Mouse (Mus musculus) megakaryocyte-erythroid progenitor cell, adult 5-6 weeks (primary cell): ENCODE measurements at regions not wholly inside any gene's neighbourhood (a gene's known extent, or its start where the extent isn't known, plus 50 kb on each side); places are given as distances from the start of the nearest gene placed in this dataset.

ENCODE experiments used
- ATAC-seq: replicated peaks from 2 replicates; pipeline ENCODE4 v1.8.0; 2016; ENCODE audit warnings: mild to moderate bottlenecking, inconsistent platforms; ENCODE audit not compliant: severe bottlenecking, poor library complexity, low FRiP score, low TSS enrichment

DNA sequence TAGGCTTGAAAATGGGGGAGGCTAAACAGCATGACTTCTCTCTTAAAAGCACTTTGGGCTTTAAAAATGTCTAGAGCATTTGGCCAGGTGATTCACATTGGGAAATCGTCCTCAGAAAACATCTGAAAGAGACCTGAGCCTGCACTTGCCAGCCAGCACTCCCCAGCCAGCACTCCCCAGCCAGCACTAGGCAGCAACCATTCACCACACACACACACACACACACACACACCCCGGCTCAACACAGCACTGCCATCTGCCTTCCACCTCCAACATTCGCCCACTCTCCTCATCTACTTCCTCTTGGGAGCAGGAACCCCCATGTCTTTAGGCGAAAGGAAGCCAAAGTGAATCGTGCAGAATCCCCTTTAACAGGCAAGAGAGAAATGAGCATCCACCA lies 85.4 kb downstream of the Atp23 start:
- no peak for ATAC-seq

DNA sequence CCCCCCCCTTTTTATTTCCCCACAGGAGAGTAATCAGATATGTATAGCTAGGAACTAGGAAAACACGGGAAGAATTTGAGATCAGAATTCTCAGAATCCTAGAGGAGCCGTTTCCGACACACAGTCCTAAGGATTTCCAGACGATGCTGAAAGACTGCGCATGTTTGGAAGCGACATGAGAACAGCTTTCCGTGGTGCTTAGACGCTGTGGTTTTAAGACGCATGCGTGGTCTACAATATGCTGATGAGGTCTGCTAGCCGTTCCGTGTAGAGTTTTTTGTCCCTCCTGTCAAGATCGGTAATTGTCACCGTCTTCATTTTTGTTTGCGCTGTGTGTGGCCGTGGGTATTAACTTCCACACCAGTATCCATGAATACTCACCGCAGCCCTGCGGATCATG lies 86.2 kb downstream of the Atp23 start:
- ATAC-seq: no peak

DNA sequence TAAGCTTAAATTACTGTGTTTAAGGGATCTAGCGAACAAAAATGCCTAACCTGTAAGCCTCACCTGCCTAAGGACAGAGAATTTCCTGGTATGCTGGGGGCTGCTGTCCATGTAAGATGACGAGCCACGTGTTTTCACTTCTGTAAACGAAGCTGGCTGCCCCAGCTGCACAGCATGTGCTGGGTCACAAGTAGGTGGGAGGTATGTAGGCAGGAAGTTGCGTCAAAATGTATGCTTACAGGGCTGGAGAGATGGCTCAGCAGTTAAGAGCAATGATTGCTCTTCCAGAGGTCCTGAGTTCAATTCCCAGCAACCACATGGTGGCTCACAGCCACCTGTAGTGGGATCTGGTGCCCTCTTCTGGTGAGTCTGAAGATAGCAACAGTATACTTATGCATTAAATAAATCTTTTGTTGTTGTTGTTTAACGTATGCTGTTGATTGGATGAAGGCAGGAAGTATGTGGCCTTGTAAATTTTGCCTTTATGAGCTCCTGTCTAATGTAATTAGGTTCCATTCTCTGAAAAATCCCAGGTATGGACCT lies 88.0 kb downstream of the Atp23 start:
- no peak for ATAC-seq

DNA sequence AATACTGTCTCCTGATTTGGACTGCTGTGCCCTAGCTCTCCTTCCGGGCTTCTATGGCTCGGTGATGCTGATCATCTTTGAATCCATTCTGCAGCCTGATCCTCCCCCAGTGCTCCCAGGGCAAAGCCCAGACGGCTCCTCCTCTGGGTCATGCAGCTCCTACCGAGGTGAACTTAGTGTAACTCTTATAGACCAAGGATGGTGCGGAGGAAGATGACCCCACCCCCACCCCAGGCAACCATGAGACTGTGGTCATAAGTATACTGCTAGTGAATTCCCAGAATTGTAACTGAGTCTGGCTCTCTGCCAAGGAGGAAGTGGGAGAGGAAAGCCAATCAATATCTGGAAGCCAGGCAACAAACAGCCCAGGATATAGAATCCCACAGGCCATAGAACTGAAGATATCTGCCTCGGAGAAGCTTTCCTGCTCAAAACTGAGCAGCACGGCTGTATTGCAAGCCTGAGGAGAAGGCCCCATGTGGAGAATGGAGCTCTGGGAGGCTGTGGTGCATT lies 88.9 kb downstream of the Atp23 start:
- no peak for ATAC-seq

DNA sequence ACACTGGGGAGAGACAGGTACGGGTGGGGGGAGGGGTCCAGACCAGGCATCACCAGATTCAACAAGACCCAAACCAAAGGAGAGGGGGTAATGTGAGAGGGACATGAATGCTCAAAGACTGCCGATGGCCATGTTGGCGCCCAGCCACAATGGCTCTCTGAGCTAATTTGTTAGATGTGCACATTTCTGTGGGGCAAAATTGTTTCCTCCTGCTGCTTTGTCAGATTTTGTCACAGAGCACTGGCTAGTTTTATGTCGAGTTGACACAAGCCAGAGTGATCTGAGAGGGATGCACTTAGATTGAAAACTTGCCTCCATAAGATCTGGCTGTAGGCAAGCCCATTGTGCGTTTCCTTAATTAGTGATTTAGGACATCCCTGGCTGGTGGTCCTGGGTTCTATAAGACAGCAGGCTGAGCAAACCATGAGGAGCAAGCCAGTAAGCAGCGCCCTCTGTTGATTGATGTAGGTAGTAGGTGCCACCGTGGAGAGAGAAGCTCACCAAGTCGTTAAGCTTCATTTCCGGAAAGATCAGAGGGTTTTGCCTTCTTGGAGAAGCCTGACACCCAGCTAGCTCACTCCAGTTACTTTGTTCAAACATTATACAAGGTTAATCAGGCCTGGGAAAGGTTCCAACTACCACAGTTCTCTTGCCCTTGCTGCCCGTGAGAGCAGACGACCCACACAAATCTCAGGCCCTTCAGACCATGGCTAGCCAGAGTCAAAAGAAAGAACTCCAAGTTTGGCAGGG lies 90.6 kb downstream of the Atp23 start:
- ATAC-seq: no peak

DNA sequence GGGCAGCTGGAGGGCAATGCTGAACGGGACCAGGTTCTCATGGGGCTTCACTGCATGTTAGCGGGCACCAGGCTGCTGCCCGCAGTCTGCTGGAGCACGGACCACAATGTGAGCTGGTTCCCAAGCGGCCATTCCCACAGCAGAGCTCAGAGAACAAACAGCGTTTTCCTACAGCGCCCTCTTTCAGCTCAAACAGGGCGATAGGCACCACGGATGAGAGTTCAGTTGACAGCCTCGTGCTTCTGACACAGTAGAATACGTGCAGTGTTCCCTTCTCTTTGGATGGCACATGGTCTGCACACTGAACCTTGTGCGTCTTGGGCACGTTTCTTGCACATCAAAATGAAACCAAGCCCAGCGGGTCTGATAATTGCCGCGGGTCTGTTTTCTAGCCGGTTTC lies 91.6 kb downstream of the Atp23 start:
- peak; percentile 66 for ATAC-seq

DNA sequence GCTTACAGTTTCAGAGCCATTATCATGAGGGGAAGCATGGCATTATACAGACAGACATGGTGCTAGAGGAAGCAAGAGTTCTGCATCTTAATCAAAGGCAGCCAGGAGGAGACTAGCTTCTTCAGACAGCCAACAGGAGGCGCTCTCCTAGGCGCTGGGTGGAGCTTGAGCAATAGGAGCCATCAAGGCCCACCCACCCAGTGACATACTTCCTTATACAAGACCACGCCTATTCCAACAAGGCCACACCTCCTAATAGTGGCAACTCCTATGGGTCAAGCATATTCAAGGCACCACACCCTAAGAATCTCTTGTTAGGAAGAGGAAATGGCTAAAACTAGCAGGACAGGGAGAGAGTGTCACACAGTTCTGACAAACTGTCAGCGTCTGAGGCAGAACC lies 94.3 kb downstream of the Atp23 start:
- no peak for ATAC-seq

DNA sequence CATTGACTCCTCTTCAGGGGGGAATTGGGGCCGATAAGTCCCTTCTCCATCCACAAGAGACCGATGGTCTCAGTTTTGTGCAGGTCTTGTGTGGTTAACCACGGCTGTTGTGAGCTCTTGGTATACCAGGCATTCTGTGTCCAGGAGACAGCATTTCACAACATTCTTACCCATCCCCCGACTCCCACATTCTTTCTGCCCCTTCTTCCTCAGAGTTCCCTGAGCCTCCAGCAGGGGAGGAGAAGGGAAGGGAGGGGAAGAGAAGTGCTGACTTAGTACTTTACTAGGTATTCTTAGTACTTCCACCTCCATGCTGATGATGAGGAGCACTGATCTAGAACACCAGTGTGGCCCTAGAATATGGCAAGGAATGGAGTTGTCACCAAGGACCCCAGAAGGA lies 98.4 kb downstream of the Atp23 start:
- no peak for ATAC-seq

DNA sequence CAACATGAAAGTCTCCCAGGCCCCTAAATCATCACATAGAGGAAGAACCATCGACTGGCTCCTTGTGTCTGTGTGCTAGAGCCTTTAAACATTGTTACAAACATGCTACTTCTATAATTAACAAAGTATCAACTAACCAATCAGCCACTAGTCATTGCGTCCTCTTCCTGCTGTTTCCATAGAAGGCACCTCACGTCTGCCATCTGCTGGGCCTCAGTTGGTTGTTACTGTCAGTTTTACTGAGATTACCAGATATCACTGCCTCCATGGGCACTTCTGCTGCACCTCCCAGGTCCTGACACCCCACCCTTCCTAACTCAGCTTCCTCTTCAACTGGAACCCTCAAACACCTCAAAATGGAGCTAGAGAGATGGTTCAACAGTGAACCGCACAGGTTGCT lies 101.8 kb downstream of the Atp23 start:
- ATAC-seq: peak; percentile 78

DNA sequence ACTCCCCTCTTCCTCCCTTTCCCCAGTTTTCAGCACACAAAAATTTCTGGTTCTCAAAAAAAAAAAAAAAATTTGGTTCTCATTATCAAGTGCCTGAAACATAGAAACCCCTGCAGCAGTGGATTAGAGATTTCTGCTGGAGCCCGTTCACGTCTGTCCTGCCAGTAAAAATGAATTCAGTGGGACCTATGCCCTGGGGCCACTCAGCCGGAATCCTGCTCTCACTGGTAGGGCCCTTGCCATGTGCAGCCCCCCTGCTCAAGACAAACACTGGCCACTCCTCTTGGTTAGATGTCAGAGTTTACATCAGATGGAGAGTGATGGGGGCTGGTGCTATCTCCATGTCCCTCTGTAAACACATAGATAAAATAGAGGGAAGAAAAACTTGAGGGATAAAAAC lies 108.0 kb downstream of the Atp23 start:
- ATAC-seq: no peak

DNA sequence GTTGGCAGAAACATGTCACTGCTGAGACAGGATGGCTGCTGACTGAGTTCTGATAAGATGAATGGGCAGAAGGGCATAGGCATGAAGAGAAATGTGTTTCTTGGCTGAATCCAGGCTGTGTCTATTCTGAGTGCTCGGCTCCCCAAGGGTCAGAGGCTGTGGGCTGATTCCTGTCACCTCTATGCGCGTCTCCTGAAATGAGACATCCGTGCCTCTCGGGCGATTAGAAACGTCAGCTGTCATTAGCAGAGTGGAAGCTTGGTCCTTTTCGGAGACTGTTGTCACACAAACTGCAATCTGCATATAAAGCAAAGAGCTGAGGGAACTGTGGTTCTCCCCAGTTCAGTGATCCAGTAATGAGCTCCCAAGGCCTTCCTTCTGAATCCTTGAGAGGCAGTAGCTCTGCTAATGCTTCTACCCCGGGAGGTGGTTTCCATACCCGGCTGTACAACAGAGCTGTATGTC lies 108.8 kb downstream of the Atp23 start:
- no peak for ATAC-seq

DNA sequence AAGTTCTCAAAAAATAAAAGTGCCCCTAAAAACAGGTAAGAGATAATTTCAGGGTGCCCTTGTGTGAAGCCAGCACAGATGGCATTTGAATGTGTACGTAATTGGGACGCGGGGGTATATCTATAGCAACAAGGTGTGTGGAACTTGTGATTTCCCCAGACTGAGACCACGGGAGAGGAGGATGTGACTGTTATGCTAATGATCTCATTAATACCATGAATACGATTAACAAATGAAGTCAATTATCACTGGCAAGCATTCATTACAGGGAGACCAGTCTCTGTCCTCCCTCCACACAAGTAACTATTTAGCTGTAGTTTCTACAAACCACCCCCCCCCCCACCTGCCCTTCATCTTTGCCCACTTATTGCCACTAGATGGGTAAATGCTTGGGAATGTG lies 112.9 kb downstream of the Atp23 start:
- ATAC-seq: no peak

DNA sequence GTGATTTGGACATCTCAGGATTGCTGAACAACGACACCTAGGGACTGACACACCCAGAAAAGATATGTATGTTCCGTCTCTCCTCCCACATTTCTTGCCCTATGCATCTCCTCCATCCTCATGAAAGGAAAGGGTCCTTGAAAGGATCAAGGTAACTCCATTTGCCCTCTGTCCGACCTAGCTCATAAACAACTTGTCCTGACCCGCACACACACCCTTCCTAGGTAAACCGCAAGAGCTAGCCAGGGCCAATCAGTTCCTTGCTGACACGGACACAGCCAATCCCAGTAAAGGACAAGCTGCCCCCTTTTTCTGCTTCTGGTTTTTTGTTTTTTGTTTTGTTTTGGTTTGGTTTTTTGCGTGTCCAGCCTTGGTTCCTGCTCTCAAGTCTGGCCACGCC lies 118.0 kb downstream of the Atp23 start:
- no peak for ATAC-seq

DNA sequence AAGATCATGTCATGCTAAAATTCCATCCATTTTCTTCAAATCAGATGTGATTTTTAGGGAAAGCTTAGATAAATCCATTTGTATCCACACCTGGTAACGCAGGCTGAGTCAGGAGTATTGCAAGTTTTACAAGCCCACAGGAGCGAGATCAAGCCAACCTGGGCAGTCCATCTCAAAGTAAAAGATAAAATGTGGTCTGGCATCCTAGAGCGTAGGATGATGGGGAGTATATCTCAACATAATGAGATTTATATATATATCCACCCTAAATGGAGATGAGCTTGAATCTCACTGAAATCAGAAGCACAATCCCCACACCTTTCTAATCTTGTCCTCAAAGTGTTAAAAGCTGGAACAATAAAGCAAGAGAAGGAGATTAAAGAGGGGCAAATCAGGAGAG lies 124.6 kb downstream of the Atp23 start:
- ATAC-seq: no peak

DNA sequence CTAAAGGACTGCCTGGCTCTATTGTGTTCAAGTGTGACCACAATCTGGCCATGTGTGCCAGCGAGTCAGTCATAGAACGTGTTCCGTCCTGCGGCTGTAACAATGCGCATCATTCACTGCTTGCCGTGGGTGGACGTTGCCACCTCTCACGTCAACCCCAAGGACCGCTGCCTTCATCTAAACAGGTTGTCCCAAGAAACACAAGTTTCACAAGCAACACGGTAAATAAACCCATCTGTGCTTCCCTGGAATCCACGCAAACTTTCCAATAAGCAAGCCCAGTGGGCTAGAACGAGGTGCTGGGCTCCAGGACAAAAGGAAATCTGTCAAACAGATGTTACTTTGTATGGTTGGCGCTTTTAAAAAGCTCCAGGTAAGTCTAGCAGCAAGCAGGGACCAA lies 125.2 kb downstream of the Atp23 start:
- ATAC-seq: no peak

DNA sequence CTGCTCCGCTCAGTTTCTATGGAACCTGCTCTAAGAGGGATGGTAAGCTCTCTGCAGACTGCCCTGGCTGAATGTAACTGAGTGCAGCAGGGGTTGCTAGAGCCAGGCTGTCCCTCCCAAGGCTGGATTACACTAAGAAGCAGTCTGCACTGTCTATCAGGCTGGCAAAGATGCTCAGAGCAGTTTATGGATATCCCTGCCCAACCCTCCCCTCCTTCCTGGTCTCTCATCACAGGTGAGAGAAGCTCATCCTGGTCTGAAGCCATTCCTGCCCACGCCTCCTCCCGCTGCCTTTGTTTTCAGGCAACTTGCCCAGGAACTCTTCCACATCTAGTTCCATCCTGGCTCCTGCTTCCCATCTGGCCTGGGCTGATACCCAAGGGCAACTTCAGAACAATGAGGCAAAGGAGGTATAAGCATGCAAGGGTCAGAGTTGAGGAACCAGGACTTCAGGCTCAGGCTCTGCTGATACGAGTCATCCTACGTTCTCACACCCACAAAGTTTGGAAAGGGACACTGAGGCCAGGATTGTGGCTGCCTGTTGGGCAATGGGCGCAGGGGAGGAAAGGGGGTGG lies 130.6 kb downstream of the Atp23 start:
- ATAC-seq: no peak

DNA sequence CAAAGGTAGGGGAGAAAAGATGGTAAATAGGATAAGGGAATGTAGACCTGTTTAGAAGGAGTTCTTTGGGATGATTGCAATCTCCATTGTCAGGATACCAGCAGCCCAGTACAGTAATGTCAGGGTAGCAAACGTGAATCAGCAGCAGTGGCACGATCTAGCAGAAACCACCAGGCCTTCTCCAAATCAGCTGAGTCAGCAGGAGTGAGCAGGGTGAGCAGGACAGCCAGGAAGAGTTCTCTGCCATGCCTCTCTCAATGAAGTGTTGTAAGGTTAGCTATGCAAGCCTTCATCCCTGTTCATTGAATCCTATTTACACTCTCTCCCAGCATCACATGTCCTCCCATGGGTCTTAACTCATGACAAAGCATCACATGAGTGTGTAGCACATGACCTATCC lies 135.5 kb downstream of the Atp23 start:
- no peak for ATAC-seq

DNA sequence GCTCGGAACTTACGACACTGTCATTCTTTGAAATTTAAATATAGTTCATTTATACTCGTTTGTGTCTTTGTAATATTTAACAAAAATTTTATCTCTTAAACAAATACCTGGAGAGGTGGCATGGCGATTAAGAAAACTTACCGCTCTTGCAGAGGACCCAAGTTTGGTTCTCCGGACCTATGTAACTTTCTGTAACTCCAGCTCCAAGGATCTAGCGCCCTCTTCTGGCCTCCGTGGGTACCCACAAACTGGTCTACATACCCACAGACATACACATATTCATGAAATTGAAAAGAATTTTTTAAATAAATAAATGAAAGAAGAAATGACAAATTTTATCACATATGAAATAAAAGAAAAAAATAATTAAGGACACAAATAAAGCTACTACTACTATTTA lies 136.4 kb downstream of the Atp23 start:
- ATAC-seq: no peak

DNA sequence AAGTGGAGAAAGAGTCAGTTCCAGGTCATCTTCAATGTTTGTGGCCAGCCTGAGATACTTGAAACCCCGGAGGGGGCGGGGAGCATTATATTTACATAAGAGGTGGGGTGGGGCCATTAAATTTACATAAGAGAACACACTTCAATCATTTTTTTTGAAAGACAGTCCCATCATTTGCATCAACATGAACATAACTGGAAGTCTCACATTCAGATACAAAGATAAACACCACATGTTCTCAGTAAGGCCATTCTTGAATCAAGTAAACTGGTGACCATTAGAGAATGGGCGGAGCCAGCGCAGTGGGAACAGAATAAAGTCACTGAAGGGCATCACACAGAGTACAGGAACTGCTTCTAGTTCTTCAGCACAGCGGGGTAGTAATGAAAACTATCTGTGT lies 137.2 kb downstream of the Atp23 start:
- ATAC-seq: no peak

DNA sequence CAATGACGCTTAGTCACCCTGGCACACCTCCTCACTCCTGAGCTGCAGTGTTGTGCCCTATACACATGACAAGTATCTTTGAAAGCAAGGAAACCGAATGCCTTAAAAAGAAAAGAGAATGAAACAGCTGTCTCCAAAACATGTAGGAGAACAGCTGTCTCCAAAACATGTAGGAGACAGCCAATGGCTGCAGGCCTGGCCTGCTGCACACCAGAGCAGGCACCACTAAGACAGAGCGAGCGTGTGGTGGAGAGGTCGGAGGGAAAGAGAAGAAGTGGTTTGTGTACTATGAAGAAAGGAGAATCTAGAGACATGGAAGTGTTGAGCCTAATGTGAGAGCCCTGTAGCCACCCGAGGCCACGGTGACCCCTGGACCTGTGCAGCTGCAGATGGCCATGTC lies 142.5 kb downstream of the Atp23 start:
- no peak for ATAC-seq

DNA sequence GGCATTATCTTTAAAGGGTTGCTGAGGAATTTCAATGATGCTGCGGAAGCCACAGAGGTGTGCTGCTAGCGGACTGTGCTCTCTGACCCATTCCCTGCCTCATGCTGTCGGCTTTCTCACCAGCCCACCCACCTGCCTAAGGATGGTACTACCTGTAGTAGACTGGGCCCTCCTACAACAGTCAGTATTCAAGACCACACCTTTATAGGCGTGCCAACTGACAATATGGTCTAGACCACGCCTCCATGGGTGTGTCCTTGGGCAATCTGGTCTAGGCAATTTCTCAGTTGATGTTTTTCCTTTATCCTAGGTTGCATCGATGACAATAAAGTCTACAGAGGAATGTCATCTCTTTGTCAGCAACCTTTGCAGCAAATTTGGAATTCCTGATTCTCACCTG lies 148.0 kb downstream of the Atp23 start:
- ATAC-seq: no peak
